Mouse (Mus musculus) embryonic facial prominence, embryonic 13.5 days (tissue): Measurements from ENCODE around the gene Angptl8. TPM values are rescaled to one million over a fixed set of nuclear protein-coding genes. Genes with fewer than 3 reads are reported as not detected.
"Not testable (repeated sequence)": the region's sequence is repeated elsewhere in the genome, so short reads cannot be mapped to it uniquely, and the experiment has no call there.

Source experiments
- ATAC-seq: fragments of 200-750 bp; cut with Nextera tagmentation; 2 replicates; pipeline ENCODE4 v1.8.0; 2017; ENCODE audit warnings: low read depth; ENCODE audit not compliant: insufficient number of reproducible peaks, insufficient read depth, low FRiP score, low TSS enrichment
- H3K27ac ChIP-seq: fragments of 300-500 bp; sonication (generic); 2 replicates; pipeline ENCODE4 v1.5.1; 2015; ENCODE audit warnings: moderate library complexity, mild to moderate bottlenecking, inconsistent platforms
- H3K27me3 ChIP-seq: fragments of 300-500 bp; sonication (generic); 2 replicates; pipeline ENCODE4 v1.6.1; 2015; ENCODE audit warnings: mild to moderate bottlenecking, inconsistent platforms
- H3K36me3 ChIP-seq: fragments of 300-500 bp; sonication (generic); 2 replicates; pipeline ENCODE4 v1.6.1; 2015; ENCODE audit warnings: mild to moderate bottlenecking, inconsistent platforms
- H3K4me1 ChIP-seq: fragments of 300-500 bp; sonication (generic); 2 replicates; pipeline ENCODE4 v1.6.1; 2015; ENCODE audit warnings: inconsistent platforms
- H3K4me2 ChIP-seq: fragments of 300-500 bp; sonication (generic); 2 replicates; pipeline ENCODE4 v1.6.1; 2015; ENCODE audit warnings: moderate library complexity, mild to moderate bottlenecking, inconsistent platforms
- H3K4me3 ChIP-seq: fragments of 300-500 bp; sonication (generic); 2 replicates; pipeline ENCODE4 v1.5.1; 2015; ENCODE audit warnings: mild to moderate bottlenecking, inconsistent platforms
- H3K9ac ChIP-seq: fragments of 300-500 bp; sonication (generic); 2 replicates; pipeline ENCODE4 v1.6.1; 2015; ENCODE audit warnings: mild to moderate bottlenecking, inconsistent platforms
- H3K9me3 ChIP-seq: fragments of 300-500 bp; sonication (generic); 2 replicates; pipeline ENCODE4 v1.6.1; 2016; ENCODE audit warnings: inconsistent platforms
- WGBS: fragments of 180-500 bp; shearing (Covaris S2); methylation state at CpG from one replicate; pipeline ENCODE4 v1.1.7; 2015; ENCODE audit warnings: mixed read lengths; 5-methylcytosine and 5-hydroxymethylcytosine counted together
- polyA plus RNA-seq: library from polyadenylated mRNA; unstranded; fragments of >200 nt; fragmentation: Nextera tagmentation; extraction: Ambion mirVana; gene quantifications from 2 replicates; pipeline ENCODE4 v1.2.1, GENCODE M21; 2015

The Angptl8 gene
- 0.74 and 1.1 TPM in 2 replicates for polyA plus RNA-seq

DNA sequence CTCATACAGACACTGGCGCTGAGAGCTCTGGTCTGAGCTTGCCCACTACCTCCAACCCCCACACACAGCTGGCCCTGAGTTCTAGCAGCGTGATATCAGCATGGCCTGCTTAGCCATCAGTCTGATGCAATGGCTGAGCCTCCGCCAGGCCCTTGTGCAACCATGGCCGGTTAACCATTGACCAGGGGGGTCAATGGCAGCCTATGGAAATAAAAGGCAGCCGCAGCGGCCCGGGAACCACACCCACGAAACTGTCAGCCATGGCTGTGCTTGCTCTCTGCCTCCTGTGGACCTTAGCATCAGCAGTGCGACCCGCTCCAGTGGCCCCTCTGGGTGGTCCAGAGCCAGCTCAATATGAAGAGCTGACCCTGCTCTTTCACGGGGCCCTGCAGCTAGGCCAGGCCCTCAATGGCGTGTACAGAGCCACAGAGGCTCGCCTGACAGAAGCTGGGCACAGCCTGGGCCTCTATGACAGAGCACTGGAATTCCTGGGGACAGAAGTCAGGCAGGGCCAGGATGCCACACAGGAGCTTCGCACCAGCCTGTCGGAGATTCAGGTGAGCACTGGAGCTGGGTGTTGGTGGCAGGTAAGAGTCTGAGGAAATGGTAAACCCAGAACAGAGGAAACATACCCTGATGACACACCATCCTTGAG lies at the start of gene Angptl8:
TSS of gene Angptl8 (plus strand) at position 253 of the 655 bp plus-strand sequence.
- H3K9ac ChIP-seq, result no peak within 1 kb of the TSS
- no peak within 1 kb of the TSS for H3K4me2 ChIP-seq
- H3K27ac ChIP-seq, result no peak within 1 kb of the TSS
- no peak for ATAC-seq
- H3K36me3 ChIP-seq, result peaks cover 76% of the 10 kb centered on the region
- H3K4me1 ChIP-seq, result no peaks in the 10 kb centered on the region
- no peaks in the 10 kb centered on the region for H3K9me3 ChIP-seq
- WGBS, result 92% methylated on average over 15 of the region's 15 CpGs
- H3K4me3 ChIP-seq, result no peak within 1 kb of the TSS
- no peaks in the 10 kb centered on the region for H3K27me3 ChIP-seq

DNA sequence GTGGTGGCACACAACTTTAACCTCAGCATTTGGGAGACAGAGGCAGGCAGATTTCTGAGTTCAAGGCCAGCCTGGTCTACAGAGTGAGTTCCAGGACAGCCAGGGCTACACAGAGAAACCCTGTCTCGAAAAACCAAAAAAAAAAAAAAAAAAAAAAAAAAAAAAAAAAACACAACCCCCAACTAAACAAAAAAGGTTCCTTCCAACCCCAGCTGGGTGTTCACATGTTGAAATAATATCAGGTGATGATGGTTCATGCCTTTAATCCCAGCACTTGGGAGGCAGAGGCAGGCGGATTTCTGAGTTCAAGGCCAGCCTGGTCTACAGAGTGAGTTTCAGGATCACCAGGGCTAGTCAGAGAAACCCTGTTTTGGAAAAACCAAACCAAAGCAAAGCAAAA lies 49.0 kb upstream of the Angptl8 start:
- H3K4me3 ChIP-seq, H3K9ac ChIP-seq, ATAC-seq, H3K9me3 ChIP-seq, H3K27ac ChIP-seq, H3K27me3 ChIP-seq, H3K4me2 ChIP-seq: not testable (repeated sequence)
- Histone ChIP-seq H3K4me1 (peaks cover 18% of the 10 kb centered on the region), H3K36me3 (peaks cover 87% of the 10 kb centered on the region)
- WGBS, result 70% methylated on average over 2 of the region's 2 CpGs

DNA sequence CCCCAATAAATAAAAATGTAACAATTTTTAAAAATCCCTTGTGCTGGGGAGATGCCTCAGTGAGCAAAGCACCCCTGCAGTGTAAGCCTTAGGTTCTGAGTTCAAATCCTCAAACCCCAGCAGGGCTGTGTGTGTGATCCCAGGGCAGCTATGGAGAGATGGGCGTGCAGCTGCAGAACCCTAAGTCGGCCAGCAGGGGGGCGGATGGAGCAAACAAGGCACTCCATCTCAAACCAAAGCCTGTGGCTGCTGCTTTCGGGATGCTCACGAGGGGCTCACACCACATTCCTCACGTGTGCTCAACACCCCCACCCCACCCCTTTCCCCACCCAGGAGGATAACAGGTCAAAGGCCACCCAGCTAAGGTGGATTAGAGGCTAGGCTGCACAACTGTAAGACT lies 48.4 kb upstream of the Angptl8 start:
- H3K9me3 ChIP-seq, result no peaks in the 10 kb centered on the region
- H3K27me3 ChIP-seq, result no peaks in the 10 kb centered on the region
- no peak for ATAC-seq
- peaks cover 24% of the 10 kb centered on the region for H3K4me1 ChIP-seq
- no peak overlapping the region for H3K4me3 ChIP-seq
- H3K4me2 ChIP-seq, result no peak overlapping the region
- 10% methylated on average over 6 of the region's 6 CpGs for WGBS
- no peak overlapping the region for H3K27ac ChIP-seq
- H3K36me3 ChIP-seq, result peaks cover 87% of the 10 kb centered on the region
- peak overlapping the region; percentile 4; the same call in 1 of the 2 replicates for H3K9ac ChIP-seq

DNA sequence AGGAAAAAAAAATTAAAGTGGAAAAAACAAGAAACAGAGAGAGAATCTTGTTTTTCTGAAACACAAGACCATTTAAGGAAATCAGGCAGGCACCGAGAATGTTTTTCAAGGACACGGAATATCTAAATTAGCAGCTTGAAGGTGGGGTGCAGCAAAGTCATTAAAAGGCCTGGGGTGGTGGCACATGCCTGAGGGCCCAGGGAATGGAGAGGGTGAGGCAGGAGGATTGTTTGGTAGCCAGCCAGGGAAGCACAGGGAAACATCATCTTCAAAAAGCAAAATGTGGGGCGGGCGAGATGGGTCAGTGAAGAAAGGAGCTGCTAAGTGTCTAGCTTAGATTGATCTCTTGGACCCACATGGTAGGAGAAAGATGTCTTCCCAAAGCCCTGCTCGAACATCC lies 47.7 kb upstream of the Angptl8 start:
- peak overlapping the region; percentile 19 for H3K27ac ChIP-seq
- no peak overlapping the region for H3K4me3 ChIP-seq
- H3K27me3 ChIP-seq, result no peaks in the 10 kb centered on the region
- ATAC-seq, result no peak
- H3K4me1 ChIP-seq, result peaks cover 31% of the 10 kb centered on the region
- H3K36me3 ChIP-seq, result peaks cover 87% of the 10 kb centered on the region
- 73% methylated on average over 5 of the region's 5 CpGs for WGBS
- H3K9me3 ChIP-seq, result no peaks in the 10 kb centered on the region
- H3K9ac ChIP-seq, result no peak overlapping the region
- no peak overlapping the region for H3K4me2 ChIP-seq

DNA sequence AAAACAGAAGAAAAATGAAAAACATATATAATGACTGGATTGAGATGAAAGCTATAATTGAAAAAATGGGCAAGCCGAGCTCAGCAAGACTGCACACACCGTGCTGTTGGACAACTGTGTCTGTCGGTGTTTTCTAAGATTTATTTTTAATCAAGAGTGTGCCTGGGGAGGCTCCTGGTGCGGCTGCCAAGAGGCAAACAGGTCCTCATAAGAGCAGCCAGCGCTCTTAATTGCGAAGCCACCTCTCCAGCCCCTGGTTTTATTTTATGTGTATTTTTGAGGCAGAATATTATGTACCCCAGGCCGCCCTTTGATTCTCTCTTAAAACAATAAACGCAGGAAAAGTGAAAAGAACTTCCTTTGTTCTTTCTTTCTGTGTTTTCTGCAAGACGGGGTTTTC lies 47.1 kb upstream of the Angptl8 start:
- no peak for ATAC-seq
- Histone ChIP-seq H3K27me3 (no peaks in the 10 kb centered on the region), H3K9me3 (no peaks in the 10 kb centered on the region), H3K4me2 (no peak overlapping the region), H3K27ac (peak overlapping the region; percentile 19), H3K36me3 (peaks cover 90% of the 10 kb centered on the region), H3K4me3 (no peak overlapping the region), H3K4me1 (peaks cover 37% of the 10 kb centered on the region), H3K9ac (no peak overlapping the region)
- WGBS, result 70% methylated on average over 9 of the region's 9 CpGs

DNA sequence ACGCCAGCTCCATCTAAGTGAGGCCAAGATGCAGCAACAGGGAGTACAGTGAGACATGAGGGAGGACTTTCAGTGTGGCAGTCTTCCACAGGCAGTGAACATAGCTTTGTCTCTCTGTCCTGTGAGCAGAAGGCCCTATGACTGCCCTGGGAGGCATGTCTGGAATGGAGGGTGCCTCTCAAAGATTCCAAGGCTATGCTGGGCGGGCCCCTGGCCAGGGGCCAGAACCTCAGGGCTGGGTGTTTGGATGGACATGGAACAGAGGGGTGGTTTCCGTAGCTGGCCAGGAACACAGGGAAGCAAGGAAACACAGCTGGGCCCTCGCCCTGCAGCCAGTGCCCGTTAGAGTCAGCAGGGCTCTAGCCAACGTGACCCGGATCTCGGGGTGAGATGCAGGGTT lies 43.4 kb upstream of the Angptl8 start:
- Histone ChIP-seq H3K9ac (no peak overlapping the region), H3K9me3 (no peaks in the 10 kb centered on the region), H3K4me1 (peaks cover 55% of the 10 kb centered on the region), H3K27me3 (no peaks in the 10 kb centered on the region), H3K4me3 (no peak overlapping the region), H3K36me3 (peaks cover 87% of the 10 kb centered on the region), H3K27ac (no peak overlapping the region), H3K4me2 (0 out of 2 replicates have a peak overlapping the region, but pooled peaks have one; percentile 7)
- 85% methylated on average over 8 of the region's 8 CpGs for WGBS
- ATAC-seq, result no peak

DNA sequence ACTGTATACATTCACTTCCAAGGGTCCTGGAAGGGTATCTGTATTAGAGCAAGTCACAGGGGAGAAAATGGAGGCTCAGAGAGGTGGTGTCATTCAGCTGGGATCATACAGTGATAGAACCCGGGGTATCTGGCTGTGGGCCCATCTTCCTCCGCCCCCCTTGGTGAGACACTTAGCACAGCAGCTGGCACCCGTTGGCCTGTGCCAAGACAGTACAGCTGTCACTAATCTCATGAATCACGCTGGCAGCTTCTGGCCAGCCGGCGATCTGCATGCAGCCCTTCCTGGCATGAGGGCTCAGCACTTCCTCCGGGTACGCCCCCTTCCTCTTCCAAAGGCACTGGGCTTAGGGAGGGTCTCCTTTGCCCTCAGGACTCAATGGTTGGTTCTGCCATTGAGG lies 42.7 kb upstream of the Angptl8 start:
- H3K36me3 ChIP-seq, result peaks cover 82% of the 10 kb centered on the region
- H3K4me1 ChIP-seq, result peaks cover 56% of the 10 kb centered on the region
- 56% methylated on average over 8 of the region's 8 CpGs for WGBS
- no peak overlapping the region for H3K4me3 ChIP-seq
- H3K4me2 ChIP-seq, result peak overlapping the region; percentile 36
- ATAC-seq, result no peak
- H3K9me3 ChIP-seq, result no peaks in the 10 kb centered on the region
- peak overlapping the region; percentile 44; the same call in 1 of the 2 replicates for H3K9ac ChIP-seq
- H3K27me3 ChIP-seq, result no peaks in the 10 kb centered on the region
- H3K27ac ChIP-seq, result no peak overlapping the region

DNA sequence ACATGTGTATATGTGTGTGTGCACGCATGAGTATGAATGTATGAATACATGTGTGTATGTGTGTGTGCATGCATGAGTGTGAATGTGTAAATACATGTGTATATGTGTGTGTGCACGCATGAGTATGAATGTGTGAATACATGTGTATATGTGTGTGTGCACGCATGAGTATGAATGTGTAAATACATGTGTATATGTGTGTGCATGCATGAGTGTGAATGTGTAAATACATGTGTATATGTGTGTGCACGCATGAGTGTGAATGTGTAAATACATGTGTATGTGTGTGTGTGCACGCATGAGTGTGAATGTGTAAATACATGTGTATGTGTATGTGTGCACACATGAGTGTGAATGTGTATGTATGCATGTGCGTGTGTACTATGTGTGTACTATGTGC lies 41.8 kb upstream of the Angptl8 start:
- ATAC-seq, H3K9ac ChIP-seq, H3K27ac ChIP-seq, H3K9me3 ChIP-seq, H3K4me2 ChIP-seq, H3K4me3 ChIP-seq, H3K27me3 ChIP-seq: not testable (repeated sequence)
- Histone ChIP-seq H3K36me3 (peaks cover 73% of the 10 kb centered on the region), H3K4me1 (peaks cover 52% of the 10 kb centered on the region)
- WGBS, result 96% methylated on average over 6 of the region's 6 CpGs

DNA sequence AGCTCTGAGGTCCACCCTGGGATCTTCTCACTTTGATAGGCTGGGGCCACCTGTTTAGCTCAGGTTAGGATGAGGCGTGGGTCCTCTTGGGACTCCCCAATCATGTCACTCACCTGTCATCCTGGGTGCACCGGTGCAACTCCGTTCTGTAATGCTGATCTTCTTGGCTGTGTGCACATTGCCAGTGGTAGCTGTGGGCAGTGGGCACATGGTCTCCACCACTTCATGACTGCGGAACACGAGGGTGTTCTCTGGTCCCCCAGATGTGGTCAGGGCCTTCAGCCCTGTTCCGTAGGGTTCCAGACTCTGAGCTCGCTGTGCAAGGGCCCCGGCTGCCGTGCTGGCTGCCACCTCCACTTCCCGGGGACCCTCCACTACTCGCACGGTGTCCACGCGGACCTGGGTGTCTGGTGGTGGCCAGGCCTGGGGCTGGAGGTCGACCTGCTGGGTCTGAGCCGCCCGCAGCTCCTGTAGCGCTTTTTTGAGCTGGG lies 40.9 kb upstream of the Angptl8 start:
- no peak overlapping the region for H3K4me2 ChIP-seq
- H3K27me3 ChIP-seq, result no peaks in the 10 kb centered on the region
- ATAC-seq, result no peak
- peaks cover 64% of the 10 kb centered on the region for H3K36me3 ChIP-seq
- H3K9me3 ChIP-seq, result no peaks in the 10 kb centered on the region
- H3K9ac ChIP-seq, result no peak overlapping the region; the same call in 1 of the 2 replicates
- H3K4me3 ChIP-seq, result no peak overlapping the region
- no peak overlapping the region for H3K27ac ChIP-seq
- 95% methylated on average over 18 of the region's 18 CpGs for WGBS
- H3K4me1 ChIP-seq, result peaks cover 58% of the 10 kb centered on the region

DNA sequence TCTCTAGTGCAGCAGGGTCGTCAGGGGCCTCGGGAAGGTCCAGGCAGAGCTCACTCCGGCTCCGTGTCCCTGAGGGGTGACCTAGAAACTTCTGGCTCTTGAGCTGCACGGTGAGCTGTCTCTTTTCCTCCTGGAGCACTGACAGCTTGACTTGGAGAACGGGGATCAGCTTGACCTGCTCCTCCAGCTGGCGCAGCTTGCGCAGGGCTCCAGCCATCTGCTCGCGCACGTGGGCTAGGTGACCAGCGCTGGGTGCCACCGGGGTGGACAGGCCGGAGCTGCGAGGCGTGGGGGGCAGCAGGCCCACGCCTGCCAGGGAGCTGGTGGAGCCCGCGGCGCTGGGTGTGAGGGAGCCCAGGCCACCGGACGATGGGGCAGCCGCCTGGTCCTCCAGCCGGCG lies 40.4 kb upstream of the Angptl8 start:
- Histone ChIP-seq H3K4me3 (no peak overlapping the region), H3K36me3 (peaks cover 59% of the 10 kb centered on the region), H3K27ac (no peak overlapping the region), H3K27me3 (no peaks in the 10 kb centered on the region), H3K4me1 (peaks cover 58% of the 10 kb centered on the region), H3K4me2 (peak overlapping the region; percentile 75; the same call in 1 of the 2 replicates), H3K9me3 (no peaks in the 10 kb centered on the region), H3K9ac (no peak overlapping the region)
- no peak for ATAC-seq
- 94% methylated on average over 25 of the region's 25 CpGs for WGBS

DNA sequence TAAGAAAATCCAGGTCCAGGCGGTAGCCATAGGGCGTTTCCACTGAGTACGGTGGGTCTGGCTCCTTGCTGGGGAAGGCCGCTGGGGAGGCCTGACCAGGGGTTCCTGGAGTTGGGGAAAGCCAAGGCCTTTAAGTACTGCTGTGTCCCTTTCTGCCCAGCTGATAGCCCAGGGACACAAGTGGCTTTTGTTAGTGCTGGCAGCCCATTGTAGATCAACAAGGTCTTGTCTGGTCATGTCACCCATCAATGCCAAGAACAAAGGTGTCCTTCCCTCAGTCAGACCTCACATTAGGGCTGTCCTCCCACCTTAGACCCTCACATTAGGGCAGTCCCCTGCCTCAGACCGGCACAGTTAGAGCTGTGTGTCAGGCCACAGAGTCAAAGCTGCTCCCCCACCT lies 39.7 kb upstream of the Angptl8 start:
- Histone ChIP-seq H3K4me2 (peak overlapping the region; percentile 75), H3K4me1 (peaks cover 51% of the 10 kb centered on the region), H3K27me3 (no peaks in the 10 kb centered on the region), H3K9ac (peak overlapping the region; percentile 90), H3K9me3 (no peaks in the 10 kb centered on the region), H3K27ac (peak overlapping the region; percentile 95), H3K36me3 (peaks cover 54% of the 10 kb centered on the region), H3K4me3 (peak overlapping the region; percentile 83)
- no peak for ATAC-seq
- WGBS, result 64% methylated on average over 5 of the region's 5 CpGs

DNA sequence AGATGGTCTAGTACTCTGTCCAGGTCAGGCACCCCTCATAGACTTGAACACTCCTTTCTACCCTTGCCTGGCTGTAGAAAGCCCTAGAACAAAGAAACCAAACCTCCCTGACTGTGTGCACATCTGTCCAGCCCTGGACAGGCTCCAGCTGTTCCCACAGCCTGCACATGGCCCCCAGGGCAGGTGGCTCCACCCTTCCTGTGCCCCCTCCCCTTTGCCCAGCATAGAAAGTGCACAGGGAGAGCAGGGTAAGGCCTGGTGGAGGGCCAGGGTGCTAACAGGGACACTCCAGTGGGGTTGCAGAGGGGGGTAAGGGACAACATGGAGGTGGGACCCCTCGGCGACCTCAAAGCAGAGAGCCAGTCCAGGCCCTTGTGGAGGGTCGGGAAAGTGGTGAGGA lies 39.1 kb upstream of the Angptl8 start:
- 27% methylated on average over 3 of the region's 3 CpGs for WGBS
- Histone ChIP-seq H3K4me2 (peak overlapping the region; percentile 75), H3K27me3 (no peaks in the 10 kb centered on the region), H3K9me3 (no peaks in the 10 kb centered on the region), H3K4me1 (peaks cover 51% of the 10 kb centered on the region), H3K4me3 (peak overlapping the region; percentile 83), H3K36me3 (peaks cover 54% of the 10 kb centered on the region), H3K9ac (peak overlapping the region; percentile 90), H3K27ac (peak overlapping the region; percentile 95)
- no peak for ATAC-seq
